In the genomic region with DNA sequence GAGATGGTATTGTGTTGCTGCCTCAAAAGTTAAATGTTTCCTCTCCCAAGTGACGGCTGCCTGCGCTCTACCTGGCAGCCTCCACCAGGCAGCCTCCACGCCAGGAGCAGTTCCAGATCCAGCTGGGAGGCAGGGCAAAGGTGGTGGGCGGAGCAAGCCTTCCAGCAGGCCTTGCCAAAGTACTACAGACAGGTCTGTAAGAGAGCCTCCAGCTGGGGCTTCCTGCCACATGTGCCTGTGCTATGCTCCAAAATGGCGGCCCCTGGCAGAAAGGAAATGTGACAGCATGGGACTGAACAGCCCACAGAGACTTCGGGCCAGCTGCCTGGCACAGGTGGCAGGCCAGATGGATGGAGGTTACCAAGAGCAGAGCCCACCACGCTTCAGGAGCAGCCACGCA, we compare ENCODE assay signal across 9 mouse cellular contexts. TPM values are rescaled to one million over a fixed set of nuclear protein-coding genes. Genes with fewer than 3 reads are reported as not detected.
DNase-seq lines count a peak whose midpoint lies in the region; ATAC-seq and TF ChIP-seq lines count a peak whose summit lies in the region.
"Had no signal": no experiment of that assay in that cellular context is flagged by ENCODE, and none has a peak within 500 bp of the region (broad histone marks: within the 10 kb centered on the region; RNA-seq: fewer than 3 reads in every experiment).

No protein-coding gene starts in this region.

- H3K9me3 ChIP-seq in midbrain, embryonic 15.5 days = no peaks in the 10 kb centered on the region
- H3K9me3 ChIP-seq: embryonic facial prominence, embryonic 13.5 days had no signal

- TF ChIP-seq CTCF in thymus, adult 2 months (IDR thresholded peaks at IDR 0.05; ENCODE audit: borderline replicate concordance, control insufficient read depth, extremely low read depth, insufficient read depth, low read length, poor library complexity) = 0 out of 2 replicates have a peak, but pooled peaks have one; percentile 23

- H3K9ac ChIP-seq in midbrain, embryonic 15.5 days = no peak overlapping the region
- H3K9ac ChIP-seq: embryonic facial prominence, embryonic 13.5 days had no signal

- peak; percentile 15 for DNase-seq in adrenal gland, adult 8-10 months
- DNase-seq in adrenal gland, adult 18-20 months (ENCODE audit: low spot score in 2 of 2) = no peak
- peak; percentile 38 for DNase-seq in ovary, adult 18-20 months (ENCODE audit: low spot score)
- DNase-seq in ovary, postnatal 10 days (ENCODE audit: low spot score) = no peak
- peak; percentile 74 to 86 for DNase-seq in kidney, adult 8-10 months
- peak; percentile 83 for DNase-seq in thymus, adult 2 months
- DNase-seq in layer of hippocampus, adult 9-10 months (ENCODE audit: low spot score) = no peak

- H3K27me3 ChIP-seq in thymus, adult 2 months (ENCODE audit: control insufficient read depth, insufficient read depth, low read length) = no peaks in the 10 kb centered on the region
- H3K27me3 ChIP-seq in midbrain, embryonic 15.5 days (replicated peaks) = no peaks in the 10 kb centered on the region
- H3K27me3 ChIP-seq: embryonic facial prominence, embryonic 13.5 days had no signal

- ATAC-seq in midbrain, embryonic 15.5 days (replicated peaks) = no peak

- TF ChIP-seq POLR2A in thymus, adult 2 months (IDR thresholded peaks at IDR 0.05; ENCODE audit: control insufficient read depth, extremely low read depth, insufficient read depth, low read length, poor library complexity) = no peak

- no peak overlapping the region for H3K4me2 ChIP-seq in midbrain, embryonic 15.5 days
- H3K4me2 ChIP-seq: embryonic facial prominence, embryonic 13.5 days had no signal

- H3K4me1 ChIP-seq in thymus, adult 2 months (replicated peaks; ENCODE audit: control insufficient read depth, insufficient read depth, low read length) = peaks cover 69% of the 10 kb centered on the region
- H3K4me1 ChIP-seq in midbrain, embryonic 15.5 days = peaks cover 16% of the 10 kb centered on the region; the same call in 1 of the 2 replicates

- 25% methylated on average over 8 of the region's 8 CpGs for WGBS in thymus, adult 2 months
- 67% methylated on average over 8 of the region's 8 CpGs for WGBS in midbrain, embryonic 15.5 days

- peak overlapping the region; percentile 83 for H3K27ac ChIP-seq in thymus, adult 2 months (ENCODE audit: control insufficient read depth, insufficient read depth, low read length)
- H3K27ac ChIP-seq in midbrain, embryonic 15.5 days = no peak overlapping the region; the same call in 1 of the 2 replicates
- H3K27ac ChIP-seq: embryonic facial prominence, embryonic 13.5 days had no signal

- no peak overlapping the region for H3K4me3 ChIP-seq in thymus, adult 2 months (ENCODE audit: control insufficient read depth, insufficient read depth, low read length)
- no peak overlapping the region for H3K4me3 ChIP-seq in midbrain, embryonic 15.5 days
- H3K4me3 ChIP-seq: embryonic facial prominence, embryonic 13.5 days had no signal

- H3K36me3 ChIP-seq in thymus, adult 2 months (ENCODE audit: control insufficient read depth, insufficient read depth, low read length) = no peaks in the 10 kb centered on the region
- H3K36me3 ChIP-seq in midbrain, embryonic 15.5 days (replicated peaks) = no peaks in the 10 kb centered on the region

RNA-seq across cellular contexts. Expression of a gene that starts 39.0 kb away (rescaled TPM):
- 10 to 100 TPM; 16.3 to 28.0 (median 21.1) TPM for total RNA-seq in adrenal gland, adult 8-10 months (2022)
- 10 to 100 TPM; 11.4 to 12.9 TPM for total RNA-seq in adrenal gland, adult 18-20 months (2021)
- 197 and 252 TPM in 2 replicates for polyA plus RNA-seq in thymus, adult 2 months (2012; rRNA removed)
- 35.4 and 37.2 TPM in 2 replicates for polyA plus RNA-seq in midbrain, embryonic 15.5 days (2015; fragmentation: Nextera tagmentation; extraction: Ambion mirVana)

RNA-seq across cellular contexts. Expression of a gene that starts 39.1 kb away (rescaled TPM):
- total RNA-seq in adrenal gland, adult 8-10 months (2022) = 10 to 100 TPM; 16.3 to 25.3 (median 22.0) TPM
- total RNA-seq in adrenal gland, adult 18-20 months (2021) = 10 to 100 TPM; 13.5 to 17.6 TPM
- polyA plus RNA-seq in thymus, adult 2 months (2012; rRNA removed) = 23.3 and 25.0 TPM in 2 replicates
- 22.3 and 23.4 TPM in 2 replicates for polyA plus RNA-seq in midbrain, embryonic 15.5 days (2015; fragmentation: Nextera tagmentation; extraction: Ambion mirVana)

RNA-seq across cellular contexts. Expression of a gene that starts 49.3 kb away (rescaled TPM):
- 10 to 100 TPM; 18.8 to 22.4 (median 21.2) TPM for total RNA-seq in adrenal gland, adult 8-10 months (2022)
- total RNA-seq in adrenal gland, adult 18-20 months (2021) = 10 to 100 TPM; 13.3 to 14.8 TPM
- 9.0 and 10.0 TPM in 2 replicates for polyA plus RNA-seq in thymus, adult 2 months (2012; rRNA removed)
- 21.8 and 21.9 TPM in 2 replicates for polyA plus RNA-seq in midbrain, embryonic 15.5 days (2015; fragmentation: Nextera tagmentation; extraction: Ambion mirVana)

Comparison
In these comparisons a context has a peak if more than half of its experiments do, and no peak if none do; other contexts are left out.
1. DNase-seq: peak in adrenal gland, adult 8-10 months (single experiment), ovary, adult 18-20 months (single experiment), kidney, adult 8-10 months (2 of 2) and thymus, adult 2 months (single experiment); none in adrenal gland, adult 18-20 months (0 of 2), ovary, postnatal 10 days (single experiment) and layer of hippocampus, adult 9-10 months (single experiment).